ENCODE assay signal across 8 mouse cellular contexts in genomic region chr9:44916196-44916595, GRCm38 (mm10). TPM values are rescaled to one million over a fixed set of nuclear protein-coding genes. Genes with fewer than 3 reads are reported as not detected.
DNase-seq lines count a peak whose midpoint lies in the region; ATAC-seq and TF ChIP-seq lines count a peak whose summit lies in the region.

No protein-coding gene starts in this region.

- peak; percentile 59 for DNase-seq in cerebellum, adult 9-10 months
- peak; percentile 37 to 62 for DNase-seq in left cerebral cortex, postnatal 14 days (ENCODE audit: low spot score in 2 of 2)
- no peak for DNase-seq in left cerebral cortex, postnatal 4 days
- DNase-seq in T-cell, adult 2 months (ENCODE audit: low spot score): peak; percentile 75
- peak; percentile 52 to 63 for DNase-seq in thymus, postnatal 36 days

- peak; percentile 22; the same call in 1 of the 2 replicates for TF ChIP-seq CTCF in embryonic fibroblast, embryonic 13.5 days (IDR thresholded peaks at IDR 0.05; ENCODE audit: borderline replicate concordance, insufficient read depth, low read length)

- H3K4me1 ChIP-seq in embryonic fibroblast, embryonic 13.5 days (ENCODE audit: control insufficient read depth, insufficient read depth, low read length): no peaks in the 10 kb centered on the region; the same call in 1 of the 2 replicates

- no peak overlapping the region for H3K27ac ChIP-seq in embryonic fibroblast, embryonic 13.5 days (ENCODE audit: insufficient read depth, low read length)

- no peak for ATAC-seq in cerebellum, adult (ENCODE audit: insufficient number of reproducible peaks, low FRiP score, low TSS enrichment)
- ATAC-seq in megakaryocyte progenitor cell, adult 5-6 weeks (replicated peaks; ENCODE audit: poor library complexity): peak; percentile 64

- no peak overlapping the region for H3K4me3 ChIP-seq in embryonic fibroblast, embryonic 13.5 days (ENCODE audit: insufficient read depth, low read length)

- intact Hi-C loops in left cerebral cortex, postnatal 14 days (cut with DNase I): no loop called here
- intact Hi-C loops in left cerebral cortex, postnatal 4 days (cut with DNase I): loop anchor here (5.0 kb wide), 1 partner anchor 34 kb away; the partner anchor contains the start of gene Kmt2a

- no peak for TF ChIP-seq POLR2A in embryonic fibroblast, embryonic 13.5 days (IDR thresholded peaks at IDR 0.05; ENCODE audit: low read depth, low read length)

RNA-seq across cellular contexts. Expression of gene Atp5l, which starts 4.3 kb away (rescaled TPM):
- total RNA-seq in left cerebral cortex, postnatal 14 days (2021): 100 to 1,000 TPM; 372 to 384 TPM
- 100 to 1,000 TPM; 325 to 329 TPM for total RNA-seq in left cerebral cortex, postnatal 4 days (2021)
- polyA plus RNA-seq in embryonic fibroblast, embryonic 13.5 days (2011; ENCODE audit: insufficient read length, low read depth, missing spikeins): 281 and 285 TPM in 2 replicates
- 457 and 602 TPM in 2 replicates for total RNA-seq in megakaryocyte progenitor cell, adult 5-6 weeks (2015)
- 109 and 166 TPM in 2 replicates for total RNA-seq in megakaryocyte progenitor cell, adult 5-6 weeks (2017)

RNA-seq across cellular contexts. Expression of gene Kmt2a, which starts 35.1 kb away (rescaled TPM):
- 10 to 100 TPM; 44.2 to 54.4 TPM for total RNA-seq in left cerebral cortex, postnatal 14 days (2021)
- total RNA-seq in left cerebral cortex, postnatal 4 days (2021): 10 to 100 TPM; 67.5 to 70.0 TPM
- 29.0 and 32.1 TPM in 2 replicates for polyA plus RNA-seq in embryonic fibroblast, embryonic 13.5 days (2011; ENCODE audit: insufficient read length, low read depth, missing spikeins)
- total RNA-seq in megakaryocyte progenitor cell, adult 5-6 weeks (2015): 49.6 and 61.0 TPM in 2 replicates
- 7.0 and 11.3 TPM in 2 replicates for total RNA-seq in megakaryocyte progenitor cell, adult 5-6 weeks (2017)

RNA-seq across cellular contexts. Expression of gene Ube4a, which starts 49.2 kb away (rescaled TPM):
- 10 to 100 TPM; 77.6 to 79.8 TPM for total RNA-seq in left cerebral cortex, postnatal 14 days (2021)
- total RNA-seq in left cerebral cortex, postnatal 4 days (2021): 100 to 1,000 TPM in 1 of 2 experiments, 10 to 100 TPM in 1; 95.1 to 104 TPM
- polyA plus RNA-seq in embryonic fibroblast, embryonic 13.5 days (2011; ENCODE audit: insufficient read length, low read depth, missing spikeins): 56.9 and 64.4 TPM in 2 replicates
- total RNA-seq in megakaryocyte progenitor cell, adult 5-6 weeks (2015): 45.7 and 48.1 TPM in 2 replicates
- total RNA-seq in megakaryocyte progenitor cell, adult 5-6 weeks (2017): 32.4 and 44.6 TPM in 2 replicates
